Mouse (Mus musculus) midbrain, postnatal 0 days (tissue): ENCODE data around the gene Hand2. TPM values are rescaled to one million over a fixed set of nuclear protein-coding genes. Genes with fewer than 3 reads are reported as not detected.

Experiments
- ATAC-seq: fragments of 200-750 bp; cut with Nextera tagmentation; 2 replicates; pipeline ENCODE4 v1.8.0; 2017; ENCODE audit warnings: moderate number of reproducible peaks, mild to moderate bottlenecking, moderate TSS enrichment, moderate library complexity; ENCODE audit not compliant: low FRiP score
- DNase-seq: peaks from one replicate; pipeline ENCODE4 v3.0.0-alpha.2; 2015; ENCODE audit warnings: low spot score
- H3K27ac ChIP-seq: fragments of 300-500 bp; sonication (generic); 2 replicates; pipeline ENCODE4 v1.5.1; 2014; ENCODE audit warnings: low read depth, mild to moderate bottlenecking, low read length, mixed read lengths
- H3K27me3 ChIP-seq: fragments of 300-500 bp; sonication (generic); 2 replicates; pipeline ENCODE4 v1.6.1; 2014; ENCODE audit warnings: low read length, control low read depth, mixed read lengths; ENCODE audit not compliant: insufficient read depth
- H3K36me3 ChIP-seq: fragments of 300-500 bp; sonication (generic); 2 replicates; pipeline ENCODE4 v1.6.1; 2014; ENCODE audit warnings: low read length, control low read depth, mixed read lengths; ENCODE audit not compliant: insufficient read depth
- H3K4me1 ChIP-seq: fragments of 300-500 bp; sonication (generic); 2 replicates; pipeline ENCODE4 v1.6.1; 2014; ENCODE audit warnings: mild to moderate bottlenecking, control low read depth, antibody characterized with exemption, low read length, mixed read lengths; ENCODE audit not compliant: insufficient read depth
- H3K4me2 ChIP-seq: fragments of 300-500 bp; sonication (generic); 2 replicates; pipeline ENCODE4 v1.6.1; 2014; ENCODE audit warnings: low read depth, mild to moderate bottlenecking, low read length, mixed read lengths; ENCODE audit not compliant: poor library complexity, severe bottlenecking
- H3K4me3 ChIP-seq: fragments of 300-500 bp; sonication (generic); 2 replicates; pipeline ENCODE4 v1.5.1; 2014; ENCODE audit warnings: low read depth, mild to moderate bottlenecking, low read length, moderate library complexity
- H3K9ac ChIP-seq: fragments of 300-500 bp; sonication (generic); replicated peaks from 2 replicates; pipeline ENCODE4 v1.6.1; 2014; ENCODE audit warnings: mild to moderate bottlenecking, low read length, moderate library complexity, mixed read lengths; ENCODE audit not compliant: poor library complexity, severe bottlenecking
- H3K9me3 ChIP-seq: fragments of 300-500 bp; sonication (generic); 2 replicates; pipeline ENCODE4 v1.6.1; 2016; ENCODE audit warnings: low read length, control low read depth
- CTCF ChIP-seq: IDR thresholded peaks from 2 replicates; pipeline ENCODE4 v1.5.1; 2016; ENCODE audit warnings: antibody characterized with exemption, mild to moderate bottlenecking
- WGBS: fragments of 180-500 bp; shearing (Covaris S2); extraction: QIAGEN DNeasy Blood & Tissue Kit; methylation state at CpG from one replicate; pipeline ENCODE4 v1.1.7; 2014; 5-methylcytosine and 5-hydroxymethylcytosine counted together
- polyA plus RNA-seq: library from polyadenylated mRNA; unstranded; fragments of >200 nt; fragmentation: Nextera tagmentation; extraction: Ambion mirVana; gene quantifications from 2 replicates; pipeline ENCODE4 v1.2.1, GENCODE M21; 2015
- total RNA-seq: library from RNA; depleted of rRNA; stranded (reverse); fragments of >200 nt; gene quantifications from 2 replicates; pipeline ENCODE4 v1.2.3, GENCODE M21; 2014

The Hand2 gene
- total and polyA plus RNA-seq, 2 experiments from 2014 or later = not detected

DNA sequence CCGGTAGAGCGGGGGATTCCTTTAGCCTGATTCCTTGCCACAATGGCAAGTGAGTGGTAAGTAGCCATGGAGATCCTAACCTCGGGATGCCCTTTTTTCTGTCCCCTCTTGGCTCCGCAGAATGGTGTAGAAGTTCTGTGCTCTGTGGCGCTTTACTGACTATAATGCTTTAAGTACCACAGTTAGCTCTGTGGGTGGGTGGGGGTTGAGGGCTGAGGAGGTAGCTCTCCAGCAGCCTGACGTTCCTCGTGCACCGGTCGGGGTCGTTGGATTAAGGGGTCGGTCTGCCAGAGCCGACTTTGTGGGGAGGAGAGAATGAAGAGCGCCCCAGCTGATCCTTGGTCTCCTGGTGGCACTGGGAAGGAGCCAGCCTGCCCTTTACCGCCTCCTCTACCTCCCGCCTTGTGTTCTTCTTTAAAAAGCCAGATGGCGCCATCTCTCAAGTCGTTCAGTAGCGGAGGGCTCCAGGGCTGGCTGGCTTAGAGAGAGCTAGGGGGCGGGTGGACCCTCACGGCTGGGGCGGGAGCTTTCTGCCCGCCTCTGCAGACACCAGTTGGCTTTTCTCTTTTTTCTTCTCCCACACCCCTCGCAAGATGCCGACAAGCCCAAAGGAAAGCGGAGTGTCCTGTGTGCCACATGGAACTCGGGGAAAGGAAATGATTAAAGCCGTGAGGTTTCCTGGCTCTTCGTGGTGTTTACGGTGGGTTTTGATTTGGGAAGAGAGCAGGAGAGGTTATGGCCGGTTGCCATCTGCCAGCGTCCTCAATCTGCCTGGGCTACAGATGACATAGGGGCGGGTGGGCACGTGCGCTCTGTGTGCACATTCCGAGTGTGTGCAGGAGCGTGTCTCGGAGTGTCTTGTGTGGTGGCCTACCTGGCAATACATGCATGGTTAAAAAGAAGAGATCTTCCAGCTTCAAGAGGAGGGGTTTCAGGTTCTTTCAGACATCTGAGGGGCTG lies 32.8 kb downstream of the Hand2 start:
- Histone ChIP-seq H3K9ac (peak overlapping the region; percentile 57), H3K36me3 (no peaks in the 10 kb centered on the region)
- TF ChIP-seq CTCF = peak; percentile 84

DNA sequence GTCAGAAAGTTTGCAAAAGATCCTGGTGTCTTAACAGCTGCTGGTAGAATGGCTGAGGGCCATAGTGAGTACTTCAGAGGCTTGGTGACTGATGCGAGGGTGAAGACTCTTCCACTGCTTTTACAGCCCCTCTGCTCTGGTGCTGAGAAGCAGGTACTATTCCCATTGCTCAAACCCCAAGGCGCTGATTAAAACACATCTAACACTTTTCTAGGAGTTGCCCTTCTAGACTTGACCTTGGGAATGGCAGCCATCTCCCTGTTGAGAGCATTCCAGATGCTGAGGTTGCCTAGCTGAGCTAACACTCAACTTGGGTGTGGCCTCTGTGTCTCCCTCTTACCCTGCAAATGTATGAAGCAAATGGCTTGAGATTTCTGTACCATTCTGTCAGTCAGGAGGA lies 34.1 kb downstream of the Hand2 start:
- WGBS = 79% methylated on average over 2 of the region's 2 CpGs
- no peaks in the 10 kb centered on the region for H3K4me1 ChIP-seq
- TF ChIP-seq CTCF = no peak
- H3K36me3 ChIP-seq = no peaks in the 10 kb centered on the region
- no peak overlapping the region for H3K4me2 ChIP-seq
- H3K4me3 ChIP-seq = no peak overlapping the region
- DNase-seq = no peak
- peaks cover 32% of the 10 kb centered on the region for H3K27me3 ChIP-seq
- no peak overlapping the region for H3K27ac ChIP-seq
- H3K9me3 ChIP-seq = no peaks in the 10 kb centered on the region
- ATAC-seq = no peak
- no peak overlapping the region for H3K9ac ChIP-seq

More for the DNA sequence above, 32.8 kb downstream of the Hand2 start:
- ATAC-seq = peak; percentile 91
- H3K4me2 ChIP-seq = peak overlapping the region; percentile 66
- H3K4me1 ChIP-seq = no peaks in the 10 kb centered on the region
- WGBS = 2% methylated on average over 37 of the region's 37 CpGs
- H3K27ac ChIP-seq = no peak overlapping the region
- peak overlapping the region; percentile 40 for H3K4me3 ChIP-seq
- H3K27me3 ChIP-seq = peaks cover 43% of the 10 kb centered on the region
- no peaks in the 10 kb centered on the region for H3K9me3 ChIP-seq
- peak; percentile 88 for DNase-seq

DNA sequence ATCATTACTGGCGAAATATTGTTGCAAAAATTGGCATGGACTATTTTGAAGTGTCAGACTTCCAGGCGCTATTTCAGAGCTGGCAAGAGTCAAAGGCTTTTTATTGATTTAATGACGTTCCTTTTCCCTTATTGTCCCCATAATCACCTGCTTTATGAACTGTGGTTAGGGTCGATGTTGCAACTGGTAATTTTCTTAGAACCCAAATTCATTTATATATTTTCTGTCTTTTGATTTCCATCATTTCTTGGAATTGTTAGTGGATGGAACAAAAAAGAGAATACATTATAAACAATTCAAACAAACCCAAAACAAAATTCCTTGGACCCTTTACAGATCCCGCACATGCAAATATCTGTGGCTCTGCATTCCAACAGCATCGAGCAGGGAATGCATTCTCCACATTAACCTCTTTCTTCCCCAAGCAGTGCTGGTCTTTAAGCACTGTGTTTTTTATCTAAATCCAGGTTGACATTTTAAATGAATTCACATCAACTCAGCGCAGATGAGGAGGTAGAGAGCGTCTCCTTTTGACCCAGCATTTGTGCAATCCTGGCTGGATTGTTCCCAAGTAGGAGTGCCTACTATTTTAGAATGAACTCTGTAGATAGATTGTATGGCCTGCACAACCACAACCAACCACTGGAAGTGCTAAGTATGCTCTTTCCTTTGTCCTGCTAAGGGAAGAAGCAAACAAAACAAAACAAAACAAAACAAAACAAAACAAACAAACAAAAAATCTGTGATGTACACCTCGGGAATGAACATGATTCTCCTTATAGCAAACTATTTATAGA lies 35.9 kb downstream of the Hand2 start:
- H3K27me3 ChIP-seq = peaks cover 18% of the 10 kb centered on the region
- H3K4me1 ChIP-seq = no peaks in the 10 kb centered on the region
- no peak overlapping the region for H3K27ac ChIP-seq
- no peak overlapping the region for H3K9ac ChIP-seq
- DNase-seq (no peak), ATAC-seq (no peak)
- TF ChIP-seq CTCF = 0 out of 2 replicates have a peak, but pooled peaks have one; percentile 8
- H3K9me3 ChIP-seq = no peaks in the 10 kb centered on the region
- no peak overlapping the region for H3K4me3 ChIP-seq
- H3K36me3 ChIP-seq = no peaks in the 10 kb centered on the region
- H3K4me2 ChIP-seq = no peak overlapping the region
- WGBS = 76% methylated on average over 9 of the region's 9 CpGs

DNA sequence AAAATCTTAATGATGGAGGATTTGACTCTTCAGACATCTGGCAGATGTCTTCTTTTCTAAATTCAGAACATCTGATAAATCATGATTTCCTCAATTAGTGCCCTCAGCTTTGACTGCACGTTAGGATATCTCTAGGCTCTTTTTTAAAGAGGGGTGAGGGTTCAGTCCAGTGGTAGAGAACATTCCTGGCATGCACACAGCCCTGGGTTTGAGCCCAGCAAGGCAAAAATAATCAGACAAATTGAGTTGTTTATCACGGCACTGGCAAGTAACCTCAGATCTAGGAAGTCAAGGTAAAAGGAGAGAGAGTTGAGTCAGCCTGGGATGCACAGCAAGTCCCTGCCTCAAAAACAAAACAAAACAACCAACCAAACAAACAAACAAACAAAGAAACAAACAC lies 39.7 kb downstream of the Hand2 start:
- DNase-seq (no peak), ATAC-seq (no peak)
- Histone ChIP-seq H3K36me3 (no peaks in the 10 kb centered on the region), H3K4me1 (no peaks in the 10 kb centered on the region), H3K9me3 (no peaks in the 10 kb centered on the region), H3K4me3 (no peak overlapping the region), H3K4me2 (no peak overlapping the region), H3K27ac (no peak overlapping the region), H3K9ac (no peak overlapping the region), H3K27me3 (0 out of 2 replicates have a peak, but pooled peaks cover 3% of the 10 kb centered on the region)
- TF ChIP-seq CTCF = no peak
- WGBS = 41% methylated on average over 2 of the region's 2 CpGs

DNA sequence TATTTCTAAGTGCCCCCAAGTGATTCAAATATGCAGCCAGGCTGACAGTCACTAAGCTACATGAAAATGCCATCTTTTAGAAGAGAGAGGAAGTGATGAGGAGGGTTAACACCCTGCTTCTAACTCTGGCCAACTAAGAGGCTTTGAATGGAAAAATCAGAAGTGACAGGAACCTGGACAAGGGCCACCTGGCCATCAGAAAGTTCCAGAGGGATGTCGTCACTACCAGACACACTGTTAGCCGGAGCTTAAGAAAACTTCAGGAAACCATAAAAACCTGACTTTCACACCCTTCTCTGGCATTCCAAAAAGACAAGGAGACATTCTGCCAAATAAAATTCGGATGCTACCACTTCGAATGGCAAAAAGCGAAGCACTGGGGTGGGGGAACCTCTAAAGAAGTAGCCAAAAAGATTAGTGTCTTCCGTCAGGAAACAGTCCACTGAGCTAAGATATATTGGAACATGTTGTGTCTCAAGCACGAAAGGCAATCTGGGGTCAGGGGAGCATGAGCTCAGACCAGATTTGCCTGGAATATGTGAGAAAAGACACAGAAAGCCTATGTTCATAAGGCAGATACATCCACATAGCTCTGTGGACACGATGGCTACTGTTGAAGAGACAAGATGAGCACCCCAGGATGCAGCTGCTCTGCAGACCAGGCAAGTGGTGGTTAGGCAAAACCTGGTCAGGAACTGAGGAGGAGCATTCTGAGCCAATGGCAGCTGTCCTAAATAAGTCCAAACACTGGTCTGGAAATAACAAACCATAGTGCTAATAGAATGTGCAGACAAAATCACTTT lies 40.4 kb downstream of the Hand2 start:
- H3K4me2 ChIP-seq = no peak overlapping the region
- H3K36me3 ChIP-seq = no peaks in the 10 kb centered on the region
- DNase-seq (peak; percentile 40), ATAC-seq (no peak)
- no peaks in the 10 kb centered on the region for H3K9me3 ChIP-seq
- H3K27me3 ChIP-seq = 0 out of 2 replicates have a peak, but pooled peaks cover 3% of the 10 kb centered on the region
- no peak overlapping the region for H3K27ac ChIP-seq
- TF ChIP-seq CTCF = no peak
- H3K4me3 ChIP-seq = no peak overlapping the region
- no peak overlapping the region for H3K9ac ChIP-seq
- no peaks in the 10 kb centered on the region for H3K4me1 ChIP-seq
- WGBS = 73% methylated on average over 8 of the region's 8 CpGs
